Mouse (Mus musculus) neural tube, embryonic 11.5 days (tissue): Measurements from ENCODE around the gene Zfp146. TPM values are rescaled to one million over a fixed set of nuclear protein-coding genes. Genes with fewer than 3 reads are reported as not detected.
A peak's percentile ranks its signal among the peaks of the same experiment; 100 is the strongest.
"Not testable (repeated sequence)": the region's sequence is repeated elsewhere in the genome, so short reads cannot be mapped to it uniquely, and the experiment has no call there.

Experiments
- ATAC-seq: fragments of 200-750 bp; cut with Nextera tagmentation; 2 replicates; pipeline ENCODE4 v1.8.0; 2017; ENCODE audit warnings: moderate number of reproducible peaks, mild to moderate bottlenecking, moderate TSS enrichment, moderate library complexity; ENCODE audit not compliant: insufficient read depth, low FRiP score, low TSS enrichment
- DNase-seq: peaks from one replicate; pipeline ENCODE4 v3.0.0-alpha.2; 2015; ENCODE audit warnings: low spot score
- H3K27ac ChIP-seq: fragments of 300-500 bp; sonication (generic); 2 replicates; pipeline ENCODE4 v1.5.1; 2014; ENCODE audit warnings: low read depth, mild to moderate bottlenecking, low read length
- H3K27me3 ChIP-seq: fragments of 300-500 bp; sonication (generic); 2 replicates; pipeline ENCODE4 v1.6.1; 2014; ENCODE audit warnings: mild to moderate bottlenecking, low read length, mixed read lengths; ENCODE audit not compliant: control insufficient read depth, insufficient read depth
- H3K36me3 ChIP-seq: fragments of 300-500 bp; sonication (generic); 2 replicates; pipeline ENCODE4 v1.6.1; 2014; ENCODE audit warnings: mild to moderate bottlenecking, low read length, moderate library complexity, mixed read lengths; ENCODE audit not compliant: control insufficient read depth, insufficient read depth
- H3K4me1 ChIP-seq: fragments of 300-500 bp; sonication (generic); 2 replicates; pipeline ENCODE4 v1.6.1; 2014; ENCODE audit warnings: low read length, mixed read lengths; ENCODE audit not compliant: control insufficient read depth, insufficient read depth
- H3K4me2 ChIP-seq: fragments of 300-500 bp; sonication (generic); 2 replicates; pipeline ENCODE4 v1.6.1; 2014; ENCODE audit warnings: low read depth, mild to moderate bottlenecking, moderate library complexity
- H3K4me3 ChIP-seq: fragments of 300-500 bp; sonication (generic); 2 replicates; pipeline ENCODE4 v1.5.1; 2014; ENCODE audit warnings: low read depth, low read length
- H3K9ac ChIP-seq: fragments of 300-500 bp; sonication (generic); 2 replicates; pipeline ENCODE4 v1.6.1; 2014; ENCODE audit warnings: mild to moderate bottlenecking, low read length
- H3K9me3 ChIP-seq: fragments of 300-500 bp; sonication (generic); 2 replicates; pipeline ENCODE4 v1.6.1; 2016; ENCODE audit warnings: low read length; ENCODE audit not compliant: control insufficient read depth
- WGBS: fragments of 180-500 bp; shearing (Covaris S2); extraction: QIAGEN DNeasy Blood & Tissue Kit; methylation state at CpG from one replicate; pipeline ENCODE4 v1.1.7; 2014; 5-methylcytosine and 5-hydroxymethylcytosine counted together
- polyA plus RNA-seq: library from polyadenylated mRNA; unstranded; fragments of >200 nt; fragmentation: Nextera tagmentation; extraction: Ambion mirVana; gene quantifications from 2 replicates; pipeline ENCODE4 v1.2.1, GENCODE M21; 2014

Zfp146 gene
- polyA plus RNA-seq, 1 experiment from 2014 or later, result 15.1 TPM

DNA sequence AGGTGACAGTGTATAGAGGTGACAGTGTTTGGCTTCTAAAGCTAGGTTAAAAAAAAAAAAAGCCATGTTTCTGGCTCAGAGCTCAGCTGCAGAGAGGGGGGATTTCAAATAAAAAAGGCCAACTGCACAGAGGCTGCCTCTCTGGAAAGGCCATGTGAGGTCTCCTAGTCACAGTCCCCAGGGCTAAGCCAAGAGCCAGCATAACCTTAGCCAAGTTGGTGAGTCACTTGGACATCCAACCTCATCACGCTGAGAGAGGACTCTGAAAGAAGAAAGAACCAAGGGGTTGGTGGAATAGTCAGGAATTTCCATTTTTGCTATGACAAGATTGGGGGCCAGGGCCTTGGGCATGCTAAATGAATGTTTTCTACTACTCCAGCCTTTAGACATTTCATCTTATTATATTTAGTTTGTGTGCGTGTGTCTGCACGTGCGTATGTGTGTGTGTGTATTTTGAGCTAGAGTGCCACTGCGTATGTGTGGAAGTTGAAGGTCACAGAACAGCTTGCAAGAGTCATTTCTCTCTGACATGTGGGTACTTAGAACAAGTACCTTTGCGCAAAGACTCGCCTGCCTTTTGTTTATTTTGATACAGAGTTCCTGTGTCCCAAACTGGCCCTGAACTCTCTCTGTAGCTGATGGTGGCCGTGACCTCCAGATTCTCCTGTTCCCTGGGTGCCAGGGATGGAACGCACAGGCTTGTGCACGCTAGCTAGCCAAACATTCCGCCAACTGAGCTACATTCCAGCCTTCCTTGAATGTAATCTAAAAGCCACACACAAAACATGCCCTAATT is 33.5 kb upstream of the Zfp146 start:
- DNase-seq (no peak), ATAC-seq (no peak)
- no peak overlapping the region for H3K4me2 ChIP-seq
- H3K9me3 ChIP-seq, result no peaks in the 10 kb centered on the region
- no peak overlapping the region for H3K27ac ChIP-seq
- H3K4me1 ChIP-seq, result no peaks in the 10 kb centered on the region
- no peak overlapping the region for H3K9ac ChIP-seq
- H3K4me3 ChIP-seq, result no peak overlapping the region
- H3K27me3 ChIP-seq, result no peaks in the 10 kb centered on the region
- H3K36me3 ChIP-seq, result no peaks in the 10 kb centered on the region
- 85% methylated on average over 11 of the region's 11 CpGs for WGBS

GRCm38 (mm10) chr7:30200661-30201060 is 31.1 kb upstream of the Zfp146 start:
- H3K9ac ChIP-seq, H3K27ac ChIP-seq, H3K9me3 ChIP-seq, DNase-seq, ATAC-seq, H3K4me1 ChIP-seq, H3K4me2 ChIP-seq, H3K36me3 ChIP-seq, H3K4me3 ChIP-seq, H3K27me3 ChIP-seq: not testable (repeated sequence)
- 90% methylated on average over 5 of the region's 5 CpGs for WGBS

- no peak for ATAC-seq
- 80% methylated on average over 5 of the region's 5 CpGs for WGBS
- no peaks in the 10 kb centered on the region for H3K4me1 ChIP-seq
Observed at GRCm38 (mm10) chr7:30200200-30200599, 30.6 kb upstream of the Zfp146 start.

DNA sequence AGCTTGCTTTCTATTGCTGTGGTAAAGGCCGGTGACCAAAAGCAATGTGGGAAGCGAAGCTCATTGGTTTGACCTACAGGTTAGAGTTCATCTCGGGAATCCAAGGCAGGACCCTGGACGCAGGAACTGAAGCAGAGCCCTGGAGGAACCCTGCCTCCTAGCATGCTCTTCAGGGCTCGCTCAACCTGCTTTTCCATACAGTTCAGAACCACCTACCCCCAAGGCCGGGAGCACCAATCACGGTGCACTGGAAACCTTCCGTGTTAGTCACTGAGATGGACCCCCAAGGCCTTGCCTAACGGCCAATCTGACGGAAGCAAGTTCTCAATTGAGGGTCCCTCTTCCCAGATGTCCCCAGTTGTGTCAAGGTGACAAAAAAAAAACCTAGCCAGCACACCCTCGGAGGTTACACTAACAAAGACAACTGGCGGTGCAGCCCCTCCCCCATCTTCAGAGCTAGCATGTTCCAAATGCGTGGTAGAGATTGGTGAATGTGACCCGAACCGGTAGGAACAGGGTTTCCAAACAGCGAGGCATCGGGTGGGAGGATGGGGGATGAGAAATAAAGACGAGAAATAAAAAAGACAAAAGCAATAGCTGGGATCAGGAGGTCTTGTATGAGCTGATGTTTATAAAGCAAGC is 30.1 kb upstream of the Zfp146 start:
- WGBS, result 79% methylated on average over 18 of the region's 18 CpGs
- no peak for ATAC-seq
- no peaks in the 10 kb centered on the region for H3K4me1 ChIP-seq

More at GRCm38 (mm10) chr7:30200200-30200599, 30.6 kb upstream of the Zfp146 start:
- Histone ChIP-seq H3K9me3 (no peaks in the 10 kb centered on the region), H3K9ac (no peak overlapping the region), H3K36me3 (no peaks in the 10 kb centered on the region), H3K4me3 (no peak overlapping the region), H3K4me2 (no peak overlapping the region), H3K27ac (no peak overlapping the region), H3K27me3 (no peaks in the 10 kb centered on the region)
- no peak for DNase-seq

GRCm38 (mm10) chr7:30198481-30198971 is 29.0 kb upstream of the Zfp146 start, which contains the start of gene Capns1:
Gene Capns1 (minus strand): TSS chr7:30198811.
- H3K9ac ChIP-seq, result no peak within 1 kb of the TSS
- no peak within 1 kb of the TSS for H3K4me2 ChIP-seq
- no peaks in the 10 kb centered on the region for H3K36me3 ChIP-seq
- H3K4me3 ChIP-seq, result no peak within 1 kb of the TSS
- 0 out of 2 replicates have a peak, but pooled peaks cover under 1% of the 10 kb centered on the region for H3K4me1 ChIP-seq
- H3K9me3 ChIP-seq, result no peaks in the 10 kb centered on the region
- DNase-seq (peak; percentile 78), ATAC-seq (no peak)
- H3K27me3 ChIP-seq, result no peaks in the 10 kb centered on the region
- H3K27ac ChIP-seq, result no peak within 1 kb of the TSS
- WGBS, result 12% methylated on average over 8 of the region's 8 CpGs

More for the DNA sequence above, 30.1 kb upstream of the Zfp146 start:
- no peak overlapping the region for H3K27ac ChIP-seq
- no peak for DNase-seq
- H3K9ac ChIP-seq, result no peak overlapping the region
- H3K36me3 ChIP-seq, result no peaks in the 10 kb centered on the region
- no peaks in the 10 kb centered on the region for H3K9me3 ChIP-seq
- no peaks in the 10 kb centered on the region for H3K27me3 ChIP-seq
- no peak overlapping the region for H3K4me3 ChIP-seq
- H3K4me2 ChIP-seq, result no peak overlapping the region

DNA sequence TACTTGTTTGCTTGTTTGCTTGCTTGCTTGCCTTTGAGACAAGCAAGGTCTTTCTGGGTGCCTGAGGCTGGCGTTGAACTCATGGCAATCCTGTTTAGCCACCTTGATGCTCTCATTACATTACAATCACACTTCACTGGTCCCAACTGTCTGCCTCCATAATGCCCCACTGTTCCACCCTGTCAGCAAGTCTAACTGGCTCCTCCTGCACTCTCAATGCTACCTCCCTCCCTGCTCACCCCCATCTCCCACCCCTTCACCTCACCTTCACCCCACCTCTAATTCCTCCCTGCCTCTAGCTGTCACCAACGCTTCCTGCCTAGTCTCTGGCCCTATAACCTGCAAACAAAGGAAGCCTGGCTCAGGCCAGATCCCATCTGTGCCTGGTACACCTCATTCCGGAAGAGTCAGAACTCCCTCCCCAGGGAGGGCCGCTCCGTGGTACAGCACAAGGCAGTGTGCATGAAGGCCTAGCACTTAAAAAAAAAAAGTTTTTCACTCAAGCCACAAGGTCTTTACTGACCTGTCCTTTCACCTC is 28.1 kb upstream of the Zfp146 start:
- Histone ChIP-seq H3K27me3 (no peaks in the 10 kb centered on the region), H3K9me3 (no peaks in the 10 kb centered on the region), H3K4me1 (peaks cover 7% of the 10 kb centered on the region), H3K36me3 (no peaks in the 10 kb centered on the region), H3K4me3 (no peak overlapping the region), H3K4me2 (no peak overlapping the region), H3K9ac (no peak overlapping the region), H3K27ac (no peak overlapping the region)
- DNase-seq, result no peak
- ATAC-seq, result no peak
- WGBS, result 68% methylated on average over 5 of the region's 5 CpGs

DNA sequence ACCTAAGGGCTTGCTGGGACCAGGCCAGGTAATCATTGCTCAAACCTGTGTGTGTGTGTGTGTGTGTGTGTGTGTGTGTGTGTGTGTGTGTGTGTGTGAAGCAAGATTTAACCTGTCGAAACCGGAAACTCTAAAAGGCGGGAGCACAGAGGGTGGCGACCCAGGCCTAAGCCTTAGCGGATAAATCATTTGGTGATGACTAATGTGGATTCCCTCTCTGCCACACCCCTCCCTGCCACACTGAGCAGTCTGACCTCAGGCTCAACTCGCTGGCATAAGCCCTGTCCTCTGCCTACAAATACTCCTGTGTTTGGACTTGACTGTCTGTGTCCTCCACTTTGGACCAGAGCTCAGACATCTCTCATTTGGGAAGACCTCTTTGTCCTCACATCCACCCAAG is 26.6 kb upstream of the Zfp146 start:
- no peak for DNase-seq
- no peak overlapping the region for H3K4me3 ChIP-seq
- peaks cover 7% of the 10 kb centered on the region for H3K4me1 ChIP-seq
- ATAC-seq, result no peak
- no peak overlapping the region for H3K9ac ChIP-seq
- no peak overlapping the region for H3K27ac ChIP-seq
- no peak overlapping the region for H3K4me2 ChIP-seq
- 88% methylated on average over 6 of the region's 6 CpGs for WGBS
- no peaks in the 10 kb centered on the region for H3K9me3 ChIP-seq
- H3K36me3 ChIP-seq, result no peaks in the 10 kb centered on the region
- no peaks in the 10 kb centered on the region for H3K27me3 ChIP-seq

DNA sequence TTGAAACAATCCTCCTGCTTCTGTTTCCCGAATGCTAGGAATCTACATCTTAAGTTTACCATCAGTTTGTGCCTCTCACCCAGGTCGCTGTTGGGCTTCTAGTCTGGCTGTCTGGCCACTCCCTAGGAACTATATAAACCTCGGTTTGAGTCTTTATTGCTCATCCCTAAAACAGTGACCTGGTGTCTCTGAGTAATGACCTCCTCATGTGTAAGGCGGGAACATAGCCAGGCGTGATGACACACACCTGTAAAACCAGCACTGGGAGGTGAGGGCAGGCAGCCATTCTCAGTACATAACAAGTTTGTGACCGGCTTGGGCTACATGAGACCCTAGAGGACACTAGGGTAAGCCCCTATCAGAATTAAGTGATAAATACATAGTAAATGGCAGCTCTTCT is 25.9 kb upstream of the Zfp146 start:
- H3K4me2 ChIP-seq, result no peak overlapping the region
- H3K27ac ChIP-seq, result no peak overlapping the region
- H3K36me3 ChIP-seq, result no peaks in the 10 kb centered on the region
- no peak overlapping the region for H3K9ac ChIP-seq
- no peaks in the 10 kb centered on the region for H3K9me3 ChIP-seq
- no peak overlapping the region for H3K4me3 ChIP-seq
- H3K27me3 ChIP-seq, result no peaks in the 10 kb centered on the region
- H3K4me1 ChIP-seq, result peaks cover 7% of the 10 kb centered on the region
- ATAC-seq (no peak), DNase-seq (no peak)
- WGBS, result 72% methylated on average over 6 of the region's 6 CpGs
